ENCODE assay signal across 8 mouse cellular contexts in genomic region chr4:114999445-114999772, GRCm38 (mm10). TPM values are rescaled to one million over a fixed set of nuclear protein-coding genes. Genes with fewer than 3 reads are reported as not detected.
DNase-seq lines count a peak whose midpoint lies in the region; ATAC-seq and TF ChIP-seq lines count a peak whose summit lies in the region.

No protein-coding gene starts in this region.

- 7% methylated on average over 9 of the region's 9 CpGs for WGBS in lung, embryonic 16.5 days
- 13% methylated on average over 9 of the region's 9 CpGs for WGBS in limb, embryonic 10.5 days
- 8% methylated on average over 9 of the region's 9 CpGs for WGBS in neural tube, embryonic 14.5 days

- no peak for TF ChIP-seq POLR2A in embryonic fibroblast, embryonic 13.5 days (IDR thresholded peaks at IDR 0.05; ENCODE audit: low read depth, low read length)

- peak overlapping the region; percentile 62 for H3K4me3 ChIP-seq in lung, embryonic 16.5 days (ENCODE audit: low read length)
- H3K4me3 ChIP-seq in embryonic fibroblast, embryonic 13.5 days (ENCODE audit: insufficient read depth, low read length), result peak overlapping the region; percentile 50
- H3K4me3 ChIP-seq in limb, embryonic 10.5 days, result peak overlapping the region; percentile 71
- H3K4me3 ChIP-seq in neural tube, embryonic 14.5 days (ENCODE audit: low read depth, low read length), result peak overlapping the region; percentile 45

- no peaks in the 10 kb centered on the region for H3K27me3 ChIP-seq in lung, embryonic 16.5 days (ENCODE audit: control insufficient read depth, insufficient read depth, low read depth, low read length)
- no peaks in the 10 kb centered on the region for H3K27me3 ChIP-seq in limb, embryonic 10.5 days (ENCODE audit: low read depth, poor library complexity, severe bottlenecking)
- no peaks in the 10 kb centered on the region for H3K27me3 ChIP-seq in neural tube, embryonic 14.5 days (ENCODE audit: control insufficient read depth, insufficient read depth, low read length)

- H3K36me3 ChIP-seq in lung, embryonic 16.5 days (ENCODE audit: control insufficient read depth, insufficient read depth, low read length), result peaks cover 9% of the 10 kb centered on the region; the same call in 1 of the 2 replicates
- peaks cover 17% of the 10 kb centered on the region for H3K36me3 ChIP-seq in limb, embryonic 10.5 days
- no peaks in the 10 kb centered on the region for H3K36me3 ChIP-seq in neural tube, embryonic 14.5 days (ENCODE audit: control insufficient read depth, insufficient read depth, low read length)

- H3K9me3 ChIP-seq in lung, embryonic 16.5 days (ENCODE audit: control insufficient read depth, low read length), result no peaks in the 10 kb centered on the region
- H3K9me3 ChIP-seq in limb, embryonic 10.5 days (replicated peaks), result no peaks in the 10 kb centered on the region
- H3K9me3 ChIP-seq in neural tube, embryonic 14.5 days (ENCODE audit: control insufficient read depth, low read length), result no peaks in the 10 kb centered on the region

- no peak for DNase-seq in lung, postnatal 10 days
- no peak for DNase-seq in limb, embryonic 10.5 days (ENCODE audit: low spot score)
- no peak for DNase-seq in ovary, postnatal 14 days (ENCODE audit: low spot score)
- no peak for DNase-seq in cerebellum, adult 9-11 months
- DNase-seq in right cerebral cortex, postnatal 14 days, result no peak

- H3K27ac ChIP-seq in lung, embryonic 16.5 days (ENCODE audit: low read length), result peak overlapping the region; percentile 92
- H3K27ac ChIP-seq in embryonic fibroblast, embryonic 13.5 days (ENCODE audit: insufficient read depth, low read length), result peak overlapping the region; percentile 77
- peak overlapping the region; percentile 91 for H3K27ac ChIP-seq in limb, embryonic 10.5 days
- peak overlapping the region; percentile 87 for H3K27ac ChIP-seq in neural tube, embryonic 14.5 days (ENCODE audit: low read depth, low read length)

- no peak for TF ChIP-seq CTCF in embryonic fibroblast, embryonic 13.5 days (IDR thresholded peaks at IDR 0.05; ENCODE audit: borderline replicate concordance, insufficient read depth, low read length)

- H3K4me1 ChIP-seq in lung, embryonic 16.5 days (replicated peaks; ENCODE audit: control insufficient read depth, insufficient read depth, low read length), result peaks cover 15% of the 10 kb centered on the region
- H3K4me1 ChIP-seq in embryonic fibroblast, embryonic 13.5 days (ENCODE audit: control insufficient read depth, insufficient read depth, low read length), result peaks cover 4% of the 10 kb centered on the region; the same call in 1 of the 2 replicates
- peaks cover 15% of the 10 kb centered on the region for H3K4me1 ChIP-seq in limb, embryonic 10.5 days
- H3K4me1 ChIP-seq in neural tube, embryonic 14.5 days (ENCODE audit: control insufficient read depth, insufficient read depth, low read length), result no peaks in the 10 kb centered on the region

- peak; percentile 34 for ATAC-seq in lung, embryonic 16.5 days (ENCODE audit: low read depth)
- no peak; the same call in 1 of the 2 replicates for ATAC-seq in neural tube, embryonic 14.5 days (ENCODE audit: low read depth)

- H3K4me2 ChIP-seq in lung, embryonic 16.5 days (ENCODE audit: low read depth, low read length), result peak overlapping the region; percentile 75
- peak overlapping the region; percentile 58 for H3K4me2 ChIP-seq in neural tube, embryonic 14.5 days (ENCODE audit: low read depth, low read length)

- peak overlapping the region; percentile 71 for H3K9ac ChIP-seq in lung, embryonic 16.5 days (ENCODE audit: low read length)
- peak overlapping the region; percentile 39 for H3K9ac ChIP-seq in neural tube, embryonic 14.5 days (replicated peaks; ENCODE audit: low read depth, low read length)

RNA-seq across cellular contexts. Expression of gene Stil, which starts 0.6 kb away (rescaled TPM):
- polyA plus RNA-seq in lung, embryonic 16.5 days (2015; fragmentation: Nextera tagmentation; extraction: Ambion mirVana), result 14.2 and 18.1 TPM in 2 replicates
- polyA plus RNA-seq in embryonic fibroblast, embryonic 13.5 days (2011; ENCODE audit: insufficient read length, low read depth, missing spikeins), result 11.0 and 14.4 TPM in 2 replicates
- polyA plus RNA-seq in limb, embryonic 10.5 days (2016; fragmentation: Nextera tagmentation; extraction: Ambion mirVana), result 16.9 and 19.8 TPM in 2 replicates
- 1.3 and 2.6 TPM in 2 replicates for polyA plus RNA-seq in neural tube, embryonic 14.5 days (2014; fragmentation: Nextera tagmentation; extraction: Ambion mirVana)

RNA-seq across cellular contexts. Expression of gene Cmpk1, which starts 12.4 kb away (rescaled TPM):
- 67.6 and 89.2 TPM in 2 replicates for polyA plus RNA-seq in lung, embryonic 16.5 days (2015; fragmentation: Nextera tagmentation; extraction: Ambion mirVana)
- 93.5 and 105 TPM in 2 replicates for polyA plus RNA-seq in embryonic fibroblast, embryonic 13.5 days (2011; ENCODE audit: insufficient read length, low read depth, missing spikeins)
- polyA plus RNA-seq in limb, embryonic 10.5 days (2016; fragmentation: Nextera tagmentation; extraction: Ambion mirVana), result 61.3 and 69.6 TPM in 2 replicates
- polyA plus RNA-seq in neural tube, embryonic 14.5 days (2014; fragmentation: Nextera tagmentation; extraction: Ambion mirVana), result 207 and 221 TPM in 2 replicates

RNA-seq across cellular contexts. Expression of gene Tal1, which starts 56.8 kb away (rescaled TPM):
- 1.6 and 1.7 TPM in 2 replicates for polyA plus RNA-seq in lung, embryonic 16.5 days (2015; fragmentation: Nextera tagmentation; extraction: Ambion mirVana)
- polyA plus RNA-seq in embryonic fibroblast, embryonic 13.5 days (2011; ENCODE audit: insufficient read length, low read depth, missing spikeins), result not detected in 2 replicates
- 1.7 TPM in 2 replicates for polyA plus RNA-seq in limb, embryonic 10.5 days (2016; fragmentation: Nextera tagmentation; extraction: Ambion mirVana)
- 2.3 TPM in 2 replicates for polyA plus RNA-seq in neural tube, embryonic 14.5 days (2014; fragmentation: Nextera tagmentation; extraction: Ambion mirVana)
